Mouse (Mus musculus) lung, postnatal 0 days (tissue): ENCODE measurements at regions not wholly inside any gene's neighbourhood (a gene's known extent, or its start where the extent isn't known, plus 50 kb on each side); places are given as distances from the start of the nearest gene placed in this dataset.

Experiments used
- CTCF ChIP-seq: IDR thresholded peaks from 2 replicates; pipeline ENCODE4 v1.5.1; 2016; ENCODE audit warnings: antibody characterized with exemption, mild to moderate bottlenecking
- EP300 ChIP-seq: IDR thresholded peaks from 2 replicates; pipeline ENCODE4 v1.6.1; 2016; ENCODE audit warnings: antibody characterized with exemption, mild to moderate bottlenecking, control low read depth

GRCm38 (mm10) chr15:69632306-69632705 is 3131.6 kb upstream of the Lrrc6 start:
- TF ChIP-seq CTCF (no peak), EP300 (no peak)
